9 mouse cellular contexts compared by ENCODE assay signal in genomic region chr13:69460635-69461465, GRCm38 (mm10).
DNase-seq lines count a peak whose midpoint lies in the region; ATAC-seq and TF ChIP-seq lines count a peak whose summit lies in the region.
"Had no signal": no experiment of that assay in that cellular context is flagged by ENCODE, and none has a peak within 500 bp of the region (broad histone marks: within the 10 kb centered on the region; RNA-seq: fewer than 3 reads in every experiment).

No protein-coding gene starts in this region.

- no peak overlapping the region for H3K9ac ChIP-seq in kidney, embryonic 16.5 days (replicated peaks; ENCODE audit: low read length)
- no peak overlapping the region for H3K9ac ChIP-seq in limb, embryonic 14.5 days (ENCODE audit: low read depth, low read length, severe bottlenecking)
- H3K9ac ChIP-seq in neural tube, embryonic 13.5 days, result peak overlapping the region; percentile 17; the same call in 1 of the 2 replicates
- H3K9ac ChIP-seq: heart, embryonic 15.5 days had no signal

- WGBS in kidney, embryonic 16.5 days, result 36% methylated on average over 17 of the region's 17 CpGs
- 48% methylated on average over 17 of the region's 17 CpGs for WGBS in limb, embryonic 14.5 days
- 50% methylated on average over 17 of the region's 17 CpGs for WGBS in neural tube, embryonic 13.5 days

- no peak overlapping the region for H3K27ac ChIP-seq in kidney, embryonic 16.5 days (ENCODE audit: low read length)
- no peak overlapping the region for H3K27ac ChIP-seq in limb, embryonic 14.5 days (replicated peaks; ENCODE audit: low read depth, low read length)
- no peak overlapping the region for H3K27ac ChIP-seq in neural tube, embryonic 13.5 days (replicated peaks)
- H3K27ac ChIP-seq: heart, embryonic 15.5 days had no signal

- H3K4me3 ChIP-seq in kidney, embryonic 16.5 days (ENCODE audit: low read length), result no peak overlapping the region
- no peak overlapping the region for H3K4me3 ChIP-seq in limb, embryonic 14.5 days (replicated peaks; ENCODE audit: low read length)
- no peak overlapping the region for H3K4me3 ChIP-seq in neural tube, embryonic 13.5 days
- H3K4me3 ChIP-seq: heart, embryonic 15.5 days had no signal

- peak; percentile 69 to 71 for DNase-seq in cerebellum, postnatal 4 days (ENCODE audit: low spot score in 2 of 2)
- DNase-seq in cerebellum, adult 11 months, result no peak
- DNase-seq in adrenal gland, postnatal 10 days, result peak; percentile 80
- peak; percentile 70 for DNase-seq in gastrocnemius, postnatal 10 days
- peak; percentile 52 for DNase-seq in limb, embryonic 14.5 days (ENCODE audit: low spot score)
- DNase-seq in B cell, adult 2 months, result no peak

- H3K4me1 ChIP-seq in kidney, embryonic 16.5 days (ENCODE audit: insufficient read depth, low read length), result no peaks in the 10 kb centered on the region
- no peaks in the 10 kb centered on the region for H3K4me1 ChIP-seq in limb, embryonic 14.5 days (ENCODE audit: control insufficient read depth, insufficient read depth, low read length)
- peaks cover 3% of the 10 kb centered on the region; the same call in 1 of the 2 replicates for H3K4me1 ChIP-seq in neural tube, embryonic 13.5 days (replicated peaks)
- H3K4me1 ChIP-seq: heart, embryonic 15.5 days had no signal

- H3K36me3 ChIP-seq in kidney, embryonic 16.5 days (ENCODE audit: insufficient read depth, low read length), result no peaks in the 10 kb centered on the region
- no peaks in the 10 kb centered on the region for H3K36me3 ChIP-seq in limb, embryonic 14.5 days (ENCODE audit: control insufficient read depth, insufficient read depth, low read length)
- H3K36me3 ChIP-seq in neural tube, embryonic 13.5 days, result no peaks in the 10 kb centered on the region
- H3K36me3 ChIP-seq: heart, embryonic 15.5 days had no signal

- peak; percentile 37; the same call in 1 of the 2 replicates for ATAC-seq in kidney, embryonic 16.5 days (ENCODE audit: low FRiP score, low TSS enrichment)
- no peak for ATAC-seq in limb, embryonic 14.5 days (ENCODE audit: low FRiP score, low read depth)
- peak; percentile 42; the same call in 1 of the 2 replicates for ATAC-seq in neural tube, embryonic 13.5 days (ENCODE audit: low read depth)

- H3K9me3 ChIP-seq in kidney, embryonic 16.5 days (ENCODE audit: low read length), result no peaks in the 10 kb centered on the region
- no peaks in the 10 kb centered on the region for H3K9me3 ChIP-seq in limb, embryonic 14.5 days (ENCODE audit: control insufficient read depth, low read length)
- no peaks in the 10 kb centered on the region for H3K9me3 ChIP-seq in neural tube, embryonic 13.5 days
- H3K9me3 ChIP-seq: heart, embryonic 15.5 days had no signal

- TF ChIP-seq POLR2A in limb, embryonic 14.5 days (IDR thresholded peaks at IDR 0.05; ENCODE audit: borderline replicate concordance, extremely low read depth, insufficient read depth, insufficient read length), result no peak

- no peak overlapping the region for H3K4me2 ChIP-seq in kidney, embryonic 16.5 days (replicated peaks; ENCODE audit: low read depth, low read length)
- H3K4me2 ChIP-seq in limb, embryonic 14.5 days (replicated peaks; ENCODE audit: low read depth, low read length, severe bottlenecking), result no peak overlapping the region
- H3K4me2 ChIP-seq in neural tube, embryonic 13.5 days, result no peak overlapping the region
- H3K4me2 ChIP-seq: heart, embryonic 15.5 days had no signal

- H3K27me3 ChIP-seq in kidney, embryonic 16.5 days (ENCODE audit: insufficient read depth, low read length), result no peaks in the 10 kb centered on the region
- no peaks in the 10 kb centered on the region for H3K27me3 ChIP-seq in limb, embryonic 14.5 days (ENCODE audit: control insufficient read depth, insufficient read depth, low read length)
- H3K27me3 ChIP-seq in neural tube, embryonic 13.5 days, result no peaks in the 10 kb centered on the region
- H3K27me3 ChIP-seq: heart, embryonic 15.5 days had no signal

Comparison
In these comparisons a context has a peak if more than half of its experiments do, and no peak if none do; other contexts are left out.
1. DNase-seq: peak in cerebellum, postnatal 4 days (2 of 2), adrenal gland, postnatal 10 days (single experiment), gastrocnemius, postnatal 10 days (single experiment) and limb, embryonic 14.5 days (single experiment); none in cerebellum, adult 11 months (single experiment) and B cell, adult 2 months (0 of 2).